Mouse (Mus musculus) liver, adult 2 months (tissue): Measurements from ENCODE around the gene Mrps6.

ENCODE experiments used
- CTCF ChIP-seq: fragments of 200-500 bp; IDR thresholded peaks from 2 replicates; pipeline ENCODE4 v1.5.1; 2011; ENCODE audit warnings: low read depth, low read length, control low read depth
- POLR2A ChIP-seq: fragments of 200-500 bp; IDR thresholded peaks from 2 replicates; pipeline ENCODE4 v1.6.1; 2011; ENCODE audit warnings: low read length, control low read depth; ENCODE audit not compliant: insufficient read depth; ENCODE audit errors: extremely low read depth

GRCm38 (mm10) chr16:92158021-92158455 lies 100.0 kb downstream of the Mrps6 start:
- TF ChIP-seq CTCF (no peak), POLR2A (no peak)
